In the genomic region with DNA sequence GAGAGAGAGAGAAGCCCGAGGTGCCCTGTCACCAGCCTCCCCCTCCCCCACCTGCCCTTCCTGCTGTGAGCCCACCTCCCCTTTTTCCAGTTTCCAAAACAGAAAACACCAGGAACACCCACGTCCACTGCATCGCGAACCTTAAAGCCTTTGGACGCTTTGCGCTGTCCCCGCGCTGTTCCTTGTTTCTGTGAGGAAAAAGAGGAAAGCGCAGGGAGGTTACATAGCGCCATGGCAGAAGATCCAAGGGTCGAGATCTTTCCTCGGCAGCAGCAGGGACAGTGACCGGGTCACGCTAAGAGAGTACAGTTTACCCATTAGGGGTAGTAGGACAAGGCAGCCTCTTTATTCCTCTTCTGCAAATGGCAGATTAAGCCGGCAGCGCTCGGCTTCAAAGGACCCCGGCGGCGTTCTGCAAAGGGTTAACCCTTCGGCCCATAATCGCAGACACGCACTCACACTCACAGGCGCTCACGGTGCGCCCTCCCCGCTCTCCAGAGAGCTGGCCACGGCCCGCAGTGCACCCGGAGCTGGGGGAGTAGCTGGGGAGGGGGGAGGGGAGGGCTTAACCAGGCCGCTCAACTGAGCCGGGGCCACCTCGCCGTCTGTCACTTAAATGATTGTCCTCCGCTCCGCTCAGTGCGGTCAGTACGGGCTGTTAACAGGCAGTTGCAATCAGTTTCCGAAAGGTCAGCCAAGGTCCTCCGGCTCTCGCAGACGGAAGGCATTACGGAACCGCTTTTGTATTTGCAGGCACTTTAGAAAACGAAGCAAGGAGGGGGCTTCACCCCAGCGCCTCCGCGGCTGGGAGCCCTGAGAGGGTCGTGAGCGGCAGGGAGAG, we compare ENCODE assay signal across 8 mouse cellular contexts. TPM values are rescaled to one million over a fixed set of nuclear protein-coding genes. Genes with fewer than 3 reads are reported as not detected.
DNase-seq lines count a peak whose midpoint lies in the region; ATAC-seq and TF ChIP-seq lines count a peak whose summit lies in the region.

No protein-coding gene starts in this region.

- ATAC-seq in hindbrain, embryonic 11.5 days (ENCODE audit: low FRiP score), result peak; percentile 30
- no peak for ATAC-seq in liver, embryonic 12.5 days

- H3K4me2 ChIP-seq in hindbrain, embryonic 11.5 days (replicated peaks; ENCODE audit: low read depth, low read length), result peak overlapping the region; percentile 65
- H3K4me2 ChIP-seq in liver, embryonic 12.5 days, result peak overlapping the region; percentile 68

- H3K9ac ChIP-seq in hindbrain, embryonic 11.5 days (ENCODE audit: low read depth, low read length), result peak overlapping the region; percentile 32
- H3K9ac ChIP-seq in liver, embryonic 12.5 days, result no peak overlapping the region

- peaks cover 23% of the 10 kb centered on the region for H3K4me1 ChIP-seq in thymus, adult 2 months (replicated peaks; ENCODE audit: control insufficient read depth, insufficient read depth, low read length)
- H3K4me1 ChIP-seq in embryonic fibroblast, embryonic 13.5 days (ENCODE audit: control insufficient read depth, insufficient read depth, low read length), result no peaks in the 10 kb centered on the region; the same call in 1 of the 2 replicates
- H3K4me1 ChIP-seq in hindbrain, embryonic 11.5 days (replicated peaks; ENCODE audit: control insufficient read depth, insufficient read depth, low read length), result no peaks in the 10 kb centered on the region
- peaks cover 44% of the 10 kb centered on the region for H3K4me1 ChIP-seq in liver, embryonic 12.5 days

- H3K36me3 ChIP-seq in thymus, adult 2 months (ENCODE audit: control insufficient read depth, insufficient read depth, low read length), result no peaks in the 10 kb centered on the region
- H3K36me3 ChIP-seq in hindbrain, embryonic 11.5 days (ENCODE audit: control insufficient read depth, insufficient read depth, low read length), result no peaks in the 10 kb centered on the region
- no peaks in the 10 kb centered on the region for H3K36me3 ChIP-seq in liver, embryonic 12.5 days

- peak; percentile 21 for DNase-seq in thymus, adult 2 months
- DNase-seq in thymus, adult 18-20 months, result no peak
- peak; percentile 62 for DNase-seq in hindbrain, embryonic 11.5 days (ENCODE audit: low spot score)
- DNase-seq in naive thymus-derived CD4-positive, alpha-beta T cell, adult 2 months (ENCODE audit: low read depth), result peak; percentile 65
- no peak for DNase-seq in ovary, postnatal 36 days (ENCODE audit: low spot score)
- DNase-seq in left cerebral cortex, adult 11 months (ENCODE audit: low spot score), result no peak

- WGBS in thymus, adult 2 months, result under 1% methylated on average over 43 of the region's 50 CpGs
- WGBS in hindbrain, embryonic 11.5 days, result under 1% methylated on average over 46 of the region's 50 CpGs
- 2% methylated on average over 50 of the region's 50 CpGs for WGBS in liver, embryonic 12.5 days (ENCODE audit: insufficient replicate concordance)

- H3K27ac ChIP-seq in thymus, adult 2 months (ENCODE audit: control insufficient read depth, insufficient read depth, low read length), result peak overlapping the region; percentile 81
- no peak overlapping the region for H3K27ac ChIP-seq in embryonic fibroblast, embryonic 13.5 days (ENCODE audit: insufficient read depth, low read length)
- peak overlapping the region; percentile 87 for H3K27ac ChIP-seq in hindbrain, embryonic 11.5 days (ENCODE audit: low read depth, low read length)
- H3K27ac ChIP-seq in liver, embryonic 12.5 days, result 0 out of 2 replicates have a peak overlapping the region, but pooled peaks have one; percentile 40

- H3K27me3 ChIP-seq in thymus, adult 2 months (ENCODE audit: control insufficient read depth, insufficient read depth, low read length), result no peaks in the 10 kb centered on the region
- H3K27me3 ChIP-seq in hindbrain, embryonic 11.5 days (ENCODE audit: control insufficient read depth, insufficient read depth, low read length), result peaks cover 63% of the 10 kb centered on the region
- peaks cover 99% of the 10 kb centered on the region for H3K27me3 ChIP-seq in liver, embryonic 12.5 days (replicated peaks)

- H3K9me3 ChIP-seq in hindbrain, embryonic 11.5 days (ENCODE audit: control insufficient read depth, low read length), result no peaks in the 10 kb centered on the region
- no peaks in the 10 kb centered on the region for H3K9me3 ChIP-seq in liver, embryonic 12.5 days (replicated peaks)

- no peak for TF ChIP-seq CTCF in thymus, adult 2 months (IDR thresholded peaks at IDR 0.05; ENCODE audit: borderline replicate concordance, control insufficient read depth, extremely low read depth, insufficient read depth, low read length, poor library complexity)
- TF ChIP-seq CTCF in embryonic fibroblast, embryonic 13.5 days (IDR thresholded peaks at IDR 0.05; ENCODE audit: borderline replicate concordance, insufficient read depth, low read length), result no peak

- H3K4me3 ChIP-seq in thymus, adult 2 months (ENCODE audit: control insufficient read depth, insufficient read depth, low read length), result peak overlapping the region; percentile 62
- peak overlapping the region; percentile 33 for H3K4me3 ChIP-seq in embryonic fibroblast, embryonic 13.5 days (ENCODE audit: insufficient read depth, low read length)
- peak overlapping the region; percentile 28 for H3K4me3 ChIP-seq in hindbrain, embryonic 11.5 days (ENCODE audit: low read depth, low read length)
- peak overlapping the region; percentile 44 for H3K4me3 ChIP-seq in liver, embryonic 12.5 days

- TF ChIP-seq POLR2A in thymus, adult 2 months (IDR thresholded peaks at IDR 0.05; ENCODE audit: control insufficient read depth, extremely low read depth, insufficient read depth, low read length, poor library complexity), result no peak
- TF ChIP-seq POLR2A in embryonic fibroblast, embryonic 13.5 days (IDR thresholded peaks at IDR 0.05; ENCODE audit: low read depth, low read length), result no peak

RNA-seq across cellular contexts. Expression of gene Bcor, which starts 23.7 kb away (rescaled TPM):
- 30.6 and 37.7 TPM in 2 replicates for polyA plus RNA-seq in thymus, adult 2 months (2012; rRNA removed)
- polyA plus RNA-seq in embryonic fibroblast, embryonic 13.5 days (2011; ENCODE audit: insufficient read length, low read depth, missing spikeins), result 20.8 and 21.9 TPM in 2 replicates
- polyA plus RNA-seq in hindbrain, embryonic 11.5 days (2014; fragmentation: Nextera tagmentation; extraction: Ambion mirVana), result 23.1 and 24.6 TPM in 2 replicates
- 7.9 and 8.4 TPM in 2 replicates for polyA plus RNA-seq in liver, embryonic 12.5 days (2016; fragmentation: Nextera tagmentation; extraction: Ambion mirVana)

Comparison
In these comparisons a context has a peak if more than half of its experiments do, and no peak if none do; other contexts are left out.
1. DNase-seq: peak in thymus, adult 2 months (single experiment), hindbrain, embryonic 11.5 days (single experiment) and naive thymus-derived CD4-positive, alpha-beta T cell, adult 2 months (single experiment); none in thymus, adult 18-20 months (0 of 2), ovary, postnatal 36 days (single experiment) and left cerebral cortex, adult 11 months (single experiment).
2. Peak in every context shown above with its lines, with median percentiles within 50 percentile points of each other: H3K4me3 ChIP-seq.